8 mouse cellular contexts compared by ENCODE assay signal in genomic region chr4:117155020-117155791, GRCm38 (mm10). TPM values are rescaled to one million over a fixed set of nuclear protein-coding genes. Genes with fewer than 3 reads are reported as not detected.
A peak's percentile ranks its signal among the peaks of the same experiment; 100 is the strongest.
DNase-seq lines count a peak whose midpoint lies in the region; ATAC-seq and TF ChIP-seq lines count a peak whose summit lies in the region.

No protein-coding gene starts in this region.

- H3K9ac ChIP-seq in hindbrain, embryonic 16.5 days (ENCODE audit: low read depth, low read length), result peak overlapping the region; percentile 94
- peak overlapping the region; percentile 95 for H3K9ac ChIP-seq in midbrain, embryonic 14.5 days (replicated peaks; ENCODE audit: low read length)

- TF ChIP-seq CTCF in testis, adult 2 months (IDR thresholded peaks at IDR 0.05; ENCODE audit: control insufficient read depth, insufficient read depth, insufficient replicate concordance, low read depth, low read length), result no peak

- no peaks in the 10 kb centered on the region for H3K9me3 ChIP-seq in hindbrain, embryonic 16.5 days (ENCODE audit: control insufficient read depth, low read length)
- no peaks in the 10 kb centered on the region for H3K9me3 ChIP-seq in midbrain, embryonic 14.5 days (ENCODE audit: control insufficient read depth, low read length)

- H3K36me3 ChIP-seq in testis, adult 2 months (ENCODE audit: control insufficient read depth, insufficient read depth, low read length), result peaks cover under 1% of the 10 kb centered on the region; the same call in 1 of the 2 replicates
- peaks cover 33% of the 10 kb centered on the region for H3K36me3 ChIP-seq in hindbrain, embryonic 16.5 days (ENCODE audit: control insufficient read depth, insufficient read depth, low read length)
- H3K36me3 ChIP-seq in midbrain, embryonic 14.5 days (ENCODE audit: control insufficient read depth, insufficient read depth, low read length), result peaks cover 46% of the 10 kb centered on the region

- peak overlapping the region; percentile 57 for H3K27ac ChIP-seq in testis, adult 2 months (ENCODE audit: control insufficient read depth, insufficient read depth, low read depth, low read length)
- peak overlapping the region; percentile 93 for H3K27ac ChIP-seq in hindbrain, embryonic 16.5 days (ENCODE audit: low read depth, low read length)
- peak overlapping the region; percentile 93 for H3K27ac ChIP-seq in midbrain, embryonic 14.5 days (replicated peaks; ENCODE audit: low read depth, low read length)

- H3K4me1 ChIP-seq in testis, adult 2 months (ENCODE audit: control insufficient read depth, insufficient read depth, low read length), result peaks cover 3% of the 10 kb centered on the region
- peaks cover 10% of the 10 kb centered on the region; the same call in 1 of the 2 replicates for H3K4me1 ChIP-seq in hindbrain, embryonic 16.5 days (ENCODE audit: control insufficient read depth, insufficient read depth, low read depth, low read length)
- 0 out of 2 replicates have a peak, but pooled peaks cover 4% of the 10 kb centered on the region for H3K4me1 ChIP-seq in midbrain, embryonic 14.5 days (ENCODE audit: control insufficient read depth, insufficient read depth, low read length)

- TF ChIP-seq POLR2A in testis, adult 2 months (IDR thresholded peaks at IDR 0.05; ENCODE audit: control insufficient read depth, low read depth, low read length), result no peak

- H3K27me3 ChIP-seq in testis, adult 2 months (ENCODE audit: control insufficient read depth, insufficient read depth, low read length), result no peaks in the 10 kb centered on the region
- H3K27me3 ChIP-seq in hindbrain, embryonic 16.5 days (replicated peaks; ENCODE audit: control insufficient read depth, insufficient read depth, low read length), result no peaks in the 10 kb centered on the region
- H3K27me3 ChIP-seq in midbrain, embryonic 14.5 days (ENCODE audit: control insufficient read depth, insufficient read depth, low read length), result no peaks in the 10 kb centered on the region

- peak overlapping the region; percentile 80 for H3K4me2 ChIP-seq in hindbrain, embryonic 16.5 days (ENCODE audit: low read length)
- H3K4me2 ChIP-seq in midbrain, embryonic 14.5 days (ENCODE audit: low read length), result peak overlapping the region; percentile 96

- H3K4me3 ChIP-seq in testis, adult 2 months (ENCODE audit: control insufficient read depth, low read depth, low read length), result peak overlapping the region; percentile 82
- H3K4me3 ChIP-seq in hindbrain, embryonic 16.5 days (ENCODE audit: low read length), result peak overlapping the region; percentile 90
- peak overlapping the region; percentile 96 for H3K4me3 ChIP-seq in midbrain, embryonic 14.5 days (replicated peaks; ENCODE audit: low read depth, low read length)

- ATAC-seq in hindbrain, embryonic 16.5 days, result peak; percentile 7; the same call in 1 of the 2 replicates
- ATAC-seq in midbrain, embryonic 14.5 days (ENCODE audit: low FRiP score, low TSS enrichment), result peak; percentile 12; the same call in 1 of the 2 replicates

- 2% methylated on average over 39 of the region's 44 CpGs for WGBS in hindbrain, embryonic 16.5 days
- 2% methylated on average over 44 of the region's 44 CpGs for WGBS in midbrain, embryonic 14.5 days

- peak; percentile 50 for DNase-seq in cerebellum, adult 11-12 months
- DNase-seq in cerebellum, postnatal 25 days, result no peak
- DNase-seq in testis, postnatal 10 days (ENCODE audit: low spot score), result no peak
- no peak for DNase-seq in midbrain, embryonic 14.5 days
- DNase-seq in adipocyte (ENCODE audit: low spot score), result no peak
- no peak for DNase-seq in thymus, postnatal 25 days

RNA-seq across cellular contexts. Expression of gene Rps8, which starts 0.8 kb away (rescaled TPM):
- polyA plus RNA-seq in testis, adult 2 months (2012; rRNA removed), result 185 and 230 TPM in 2 replicates
- 320 and 403 TPM in 2 replicates for polyA plus RNA-seq in hindbrain, embryonic 16.5 days (2015; fragmentation: Nextera tagmentation; extraction: Ambion mirVana)
- 599 and 678 TPM in 2 replicates for polyA plus RNA-seq in midbrain, embryonic 14.5 days (2014; fragmentation: Nextera tagmentation; extraction: Ambion mirVana)

RNA-seq across cellular contexts. Expression of gene Plk3, which starts 21.4 kb away (rescaled TPM):
- 0.94 and 1.5 TPM in 2 replicates for polyA plus RNA-seq in testis, adult 2 months (2012; rRNA removed)
- 24.0 and 24.8 TPM in 2 replicates for polyA plus RNA-seq in hindbrain, embryonic 16.5 days (2015; fragmentation: Nextera tagmentation; extraction: Ambion mirVana)
- 15.7 and 17.5 TPM in 2 replicates for polyA plus RNA-seq in midbrain, embryonic 14.5 days (2014; fragmentation: Nextera tagmentation; extraction: Ambion mirVana)

RNA-seq across cellular contexts. Expression of gene Kif2c, which starts 27.2 kb away (rescaled TPM):
- polyA plus RNA-seq in testis, adult 2 months (2012; rRNA removed), result 307 and 325 TPM in 2 replicates
- polyA plus RNA-seq in hindbrain, embryonic 16.5 days (2015; fragmentation: Nextera tagmentation; extraction: Ambion mirVana), result 10.1 and 14.0 TPM in 2 replicates
- 7.2 and 16.0 TPM in 2 replicates for polyA plus RNA-seq in midbrain, embryonic 14.5 days (2014; fragmentation: Nextera tagmentation; extraction: Ambion mirVana)

RNA-seq across cellular contexts. Expression of gene Tctex1d4, which starts 28.6 kb away (rescaled TPM):
- polyA plus RNA-seq in testis, adult 2 months (2012; rRNA removed), result 0.28 and 0.29 TPM in 2 replicates
- polyA plus RNA-seq in hindbrain, embryonic 16.5 days (2015; fragmentation: Nextera tagmentation; extraction: Ambion mirVana), result 1.5 and 1.8 TPM in 2 replicates
- polyA plus RNA-seq in midbrain, embryonic 14.5 days (2014; fragmentation: Nextera tagmentation; extraction: Ambion mirVana), result not detected in 2 replicates

RNA-seq across cellular contexts. Expression of gene Btbd19, which starts 29.7 kb away (rescaled TPM):
- 2.6 and 3.2 TPM in 2 replicates for polyA plus RNA-seq in testis, adult 2 months (2012; rRNA removed)
- 3.9 and 4.9 TPM in 2 replicates for polyA plus RNA-seq in hindbrain, embryonic 16.5 days (2015; fragmentation: Nextera tagmentation; extraction: Ambion mirVana)
- 3.2 and 3.4 TPM in 2 replicates for polyA plus RNA-seq in midbrain, embryonic 14.5 days (2014; fragmentation: Nextera tagmentation; extraction: Ambion mirVana)

Comparison
In these comparisons a context has a peak if more than half of its experiments do, and no peak if none do; other contexts are left out.
1. RNA of gene Kif2c, which starts 27.2 kb away (polyA plus RNA-seq): 307 to 325 TPM in testis, adult 2 months; 7.2 to 16.0 TPM in midbrain, embryonic 14.5 days and 10.1 to 14.0 TPM in hindbrain, embryonic 16.5 days; every median in the first group is over 10 times any median in the second.
2. Peak in every context shown above with its lines, with median percentiles within 50 percentile points of each other: H3K27ac ChIP-seq and H3K4me3 ChIP-seq.